Mouse (Mus musculus) cerebellum, adult 11-12 months (tissue): ENCODE measurements at regions not wholly inside any gene's neighbourhood (a gene's known extent, or its start where the extent isn't known, plus 50 kb on each side); places are given as distances from the start of the nearest gene placed in this dataset.

Experiments
- DNase-seq: peaks from one replicate; pipeline ENCODE4 v3.0.0; 2022

- DNase-seq: no peak
Observed at GRCm38 (mm10) chr7:70972023-70972400, 379.3 kb downstream of the Gm10295 start.

- no peak for DNase-seq
Observed at GRCm38 (mm10) chr7:70971323-70972022, 379.8 kb downstream of the Gm10295 start.

DNA sequence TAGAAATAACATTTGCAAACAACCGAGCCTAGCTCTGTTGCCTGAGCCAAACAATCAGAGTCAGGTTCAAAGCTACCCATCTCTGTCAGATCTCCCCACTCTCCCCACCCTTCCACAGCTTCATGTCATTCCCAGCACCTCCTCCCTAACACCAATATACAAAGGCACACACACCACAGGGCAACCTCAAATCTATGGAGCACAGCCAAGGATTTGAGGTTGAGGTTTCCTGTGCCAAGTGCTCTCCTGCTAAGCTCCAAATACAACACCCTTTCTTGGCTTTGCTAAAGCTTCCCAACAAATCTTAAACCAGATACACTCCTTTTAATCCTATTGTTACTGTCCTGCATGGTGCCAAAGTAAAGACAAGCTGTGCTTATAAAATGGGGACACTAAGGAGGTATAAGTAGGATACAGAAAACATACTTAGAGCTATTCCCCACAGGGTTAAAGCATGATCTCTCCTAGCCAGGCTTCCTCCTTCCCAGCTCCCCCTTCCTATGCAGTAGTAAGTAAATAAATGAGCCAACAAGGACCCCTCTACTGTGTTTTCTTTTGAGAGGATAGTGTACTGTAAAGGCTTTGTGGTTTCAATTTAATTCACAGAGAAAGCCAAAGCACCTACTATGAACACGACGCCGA, 398.8 kb downstream of the Gm10295 start:
- DNase-seq: no peak

GRCm38 (mm10) chr7:70948281-70948680, 403.0 kb downstream of the Gm10295 start:
- DNase-seq: no peak

GRCm38 (mm10) chr7:70946260-70946659, 405.0 kb downstream of the Gm10295 start:
- peak; percentile 28 for DNase-seq

GRCm38 (mm10) chr7:70930911-70931310, 420.4 kb downstream of the Gm10295 start:
- no peak for DNase-seq

DNA sequence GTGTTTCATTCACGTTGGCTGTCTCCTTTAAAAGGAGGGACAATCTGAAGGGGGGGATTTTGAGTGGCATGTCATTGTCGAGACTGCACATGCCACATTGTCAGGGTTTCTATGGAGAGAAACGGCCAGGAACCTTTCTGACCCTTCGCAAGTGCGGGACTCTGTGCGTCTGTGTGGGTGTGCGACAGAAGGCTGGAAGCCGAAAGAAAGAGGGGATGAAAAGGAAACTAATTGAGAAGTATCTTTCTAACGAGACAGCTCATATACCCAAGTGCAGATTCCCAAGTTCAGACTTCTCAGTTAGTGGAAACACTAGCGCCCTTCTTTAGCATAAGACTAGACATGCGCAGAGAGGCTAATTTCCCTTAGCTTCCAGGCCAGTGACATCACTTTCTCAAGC, 421.4 kb downstream of the Gm10295 start:
- no peak for DNase-seq

DNA sequence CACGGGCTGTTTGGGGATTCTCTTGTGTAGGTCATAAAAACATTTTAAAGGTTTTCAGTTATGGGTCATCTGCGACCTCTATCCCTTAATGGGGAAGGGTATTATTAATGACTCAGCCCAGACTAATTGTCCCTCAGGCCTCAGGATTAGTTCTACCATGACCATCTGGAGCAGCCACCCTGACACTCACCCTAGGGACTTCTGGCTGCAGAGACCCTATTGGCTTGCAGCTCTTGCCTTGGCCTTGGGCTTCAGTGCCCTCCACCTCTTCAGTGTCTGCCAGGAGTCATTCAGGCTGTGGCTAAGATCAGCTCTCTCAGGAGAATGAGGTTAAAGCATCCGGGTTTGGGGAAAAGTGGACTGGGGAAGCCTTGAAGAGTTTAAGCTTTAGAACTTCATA, 423.3 kb downstream of the Gm10295 start:
- DNase-seq: no peak

- DNase-seq: no peak
Observed at GRCm38 (mm10) chr7:70917016-70917415, 434.3 kb downstream of the Gm10295 start.

DNA sequence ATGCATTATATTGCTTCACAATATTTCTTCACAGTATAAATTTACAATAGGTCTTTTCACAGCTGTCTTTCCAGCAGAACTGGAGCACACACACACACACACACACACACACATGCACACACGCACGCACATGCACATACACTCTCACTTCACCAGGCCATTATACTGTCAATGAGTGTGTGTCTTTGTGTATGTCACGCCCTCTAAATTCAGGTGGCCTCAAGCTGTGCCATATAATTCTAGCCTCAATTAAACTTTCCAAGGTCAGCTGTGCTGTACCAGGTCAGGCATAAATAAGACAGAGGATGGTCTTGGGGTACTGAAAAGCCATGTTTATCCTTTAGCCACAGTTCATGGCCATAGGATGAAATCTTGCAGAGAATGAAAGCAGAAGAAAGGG, 442.4 kb downstream of the Gm10295 start:
- DNase-seq: no peak

DNA sequence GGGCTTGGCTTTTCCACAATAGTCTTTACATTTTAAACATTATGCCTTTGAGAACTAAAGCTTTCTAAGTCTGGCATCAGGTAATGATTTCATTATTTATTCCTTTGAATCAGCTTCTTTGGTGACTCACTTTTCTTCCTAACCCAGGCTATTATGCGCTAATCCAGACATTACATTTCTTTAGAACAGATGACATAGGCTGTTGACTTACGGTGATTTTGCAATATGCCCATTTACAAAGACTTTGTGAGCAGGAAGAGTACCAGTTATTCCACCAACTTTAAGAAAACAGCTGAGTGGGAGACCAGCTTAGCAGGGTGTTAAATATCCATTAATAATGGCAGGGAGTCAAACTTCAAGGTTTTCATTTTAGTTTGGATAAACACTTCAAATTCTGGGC, 459.6 kb downstream of the Gm10295 start:
- no peak for DNase-seq

- no peak for DNase-seq
Observed at GRCm38 (mm10) chr7:70880496-70880895, 470.8 kb downstream of the Gm10295 start.

- DNase-seq: peak; percentile 77
Observed at GRCm38 (mm10) chr7:70874393-70874792, 476.9 kb downstream of the Gm10295 start.

GRCm38 (mm10) chr7:70870841-70871534, 480.3 kb downstream of the Gm10295 start:
- no peak for DNase-seq

DNA sequence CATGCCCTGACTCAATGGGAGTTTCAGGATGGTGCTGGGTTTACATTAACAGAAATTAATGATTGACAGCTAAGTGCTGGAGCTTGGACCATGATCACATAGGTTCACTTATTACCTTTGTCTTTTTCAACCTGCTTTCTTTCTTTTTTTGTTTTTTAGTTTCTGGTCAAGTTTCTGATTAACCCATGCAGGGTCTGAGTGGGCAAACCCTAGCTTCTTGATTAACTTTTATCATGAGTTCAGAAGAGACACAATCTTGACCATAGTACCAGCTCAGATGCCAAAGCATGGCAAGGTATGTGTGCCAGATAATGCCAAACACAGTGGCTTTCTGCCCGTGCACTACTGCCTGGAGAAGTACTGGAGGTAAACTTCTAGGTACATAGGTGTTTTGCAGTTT, 482.2 kb downstream of the Gm10295 start:
- no peak for DNase-seq

GRCm38 (mm10) chr7:70859957-70860356, 491.3 kb downstream of the Gm10295 start:
- DNase-seq: no peak

DNA sequence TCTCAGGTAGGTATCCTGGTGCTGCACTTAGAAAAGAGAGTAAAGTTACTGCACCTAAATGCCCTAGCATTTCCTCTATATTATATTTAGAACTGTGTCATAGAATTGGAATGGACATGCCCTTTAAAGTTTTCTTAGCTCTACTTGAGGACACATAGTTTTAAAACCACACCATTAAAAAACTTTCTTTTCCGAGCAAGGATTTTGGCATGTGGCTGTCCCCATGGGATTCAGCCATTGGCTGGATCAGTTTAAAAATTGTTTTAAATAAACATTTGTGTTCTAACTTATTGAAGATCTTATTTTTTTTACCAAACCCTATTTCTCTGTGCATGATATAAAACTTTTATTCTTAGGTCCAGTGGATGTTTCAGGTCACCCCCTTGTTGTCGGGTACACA, 484.2 kb upstream of the Nr2f2 start:
- DNase-seq: no peak

DNA sequence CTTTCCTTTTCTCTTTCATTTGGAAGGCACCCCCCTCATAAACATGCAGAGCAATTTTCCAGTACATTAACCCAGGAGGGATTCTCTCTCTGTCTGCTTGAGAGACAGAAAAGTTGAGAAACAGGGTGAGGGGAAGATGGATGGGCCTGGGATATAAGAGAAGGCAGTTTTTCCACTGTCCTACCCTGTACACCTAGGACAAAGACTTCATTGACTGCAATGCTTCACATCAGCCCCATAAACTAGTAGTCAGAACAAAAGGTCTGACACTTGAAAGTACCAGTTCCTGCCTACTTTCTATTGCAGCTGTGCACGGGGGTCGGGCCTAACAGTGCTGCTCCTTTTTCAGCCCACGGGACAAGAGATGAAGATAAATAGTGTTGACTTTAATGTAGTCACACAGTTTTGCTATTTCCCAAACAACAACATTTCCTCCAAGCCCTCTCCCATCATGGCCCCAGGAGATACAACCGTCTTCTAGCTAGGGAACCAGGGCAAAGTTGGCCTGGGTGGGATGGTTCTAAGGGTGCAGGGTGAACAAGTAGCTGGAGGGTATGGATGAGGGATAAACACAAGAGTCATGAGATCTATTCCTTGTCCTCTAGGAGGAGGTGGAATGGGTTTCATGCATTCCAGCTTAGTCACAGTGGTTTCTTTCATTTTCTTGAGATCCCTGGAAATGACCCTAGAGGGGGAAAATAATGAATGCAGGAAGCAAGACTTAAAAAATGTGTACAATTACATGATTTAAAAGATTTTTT, 481.7 kb upstream of the Nr2f2 start:
- no peak for DNase-seq

DNA sequence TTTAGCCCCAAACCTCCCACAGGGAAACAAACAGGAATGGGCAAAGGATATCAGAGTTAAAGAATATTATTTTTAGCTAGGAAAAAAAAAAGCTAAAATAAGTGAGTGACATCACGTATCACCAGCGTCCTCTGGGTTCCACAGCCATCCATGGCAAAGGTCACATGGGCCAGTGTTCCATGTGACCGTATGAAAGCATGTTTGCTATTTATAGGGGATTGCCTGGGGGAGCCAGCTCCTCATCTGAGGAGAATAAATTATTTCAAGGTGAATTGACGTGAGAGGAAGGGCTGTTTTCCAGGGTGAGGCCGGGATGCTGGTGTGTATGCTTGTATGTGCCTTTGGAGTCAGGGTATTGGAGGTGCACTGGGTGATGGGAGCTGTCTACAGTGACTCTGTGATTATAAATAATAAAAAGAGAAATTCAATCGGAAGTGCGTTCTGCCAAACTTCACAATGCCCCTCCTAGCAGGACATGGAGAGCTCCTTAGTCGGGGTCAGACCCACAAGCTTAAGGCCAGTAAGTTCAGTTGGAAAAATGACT, 481.0 kb upstream of the Nr2f2 start:
- no peak for DNase-seq

DNA sequence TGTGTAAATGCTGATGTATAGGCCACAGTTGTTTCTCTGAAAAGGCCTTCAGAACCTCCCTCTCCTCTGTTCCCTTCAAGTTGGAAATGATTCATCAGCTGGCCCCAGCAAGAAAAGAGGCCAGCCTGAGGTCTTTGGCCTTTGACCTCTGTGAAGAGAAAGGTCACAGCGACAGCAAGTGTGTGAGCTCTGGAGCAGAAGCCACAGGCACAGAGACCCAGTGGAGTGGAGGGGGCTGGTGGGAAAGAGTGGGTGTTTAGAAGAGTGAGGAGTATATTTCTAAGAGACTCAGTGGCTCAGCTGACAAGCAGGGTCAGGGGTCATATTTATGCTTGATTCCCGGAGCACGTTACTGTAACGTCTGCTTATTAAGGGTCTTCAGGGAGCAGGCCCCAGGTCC, 479.5 kb upstream of the Nr2f2 start:
- DNase-seq: no peak

DNA sequence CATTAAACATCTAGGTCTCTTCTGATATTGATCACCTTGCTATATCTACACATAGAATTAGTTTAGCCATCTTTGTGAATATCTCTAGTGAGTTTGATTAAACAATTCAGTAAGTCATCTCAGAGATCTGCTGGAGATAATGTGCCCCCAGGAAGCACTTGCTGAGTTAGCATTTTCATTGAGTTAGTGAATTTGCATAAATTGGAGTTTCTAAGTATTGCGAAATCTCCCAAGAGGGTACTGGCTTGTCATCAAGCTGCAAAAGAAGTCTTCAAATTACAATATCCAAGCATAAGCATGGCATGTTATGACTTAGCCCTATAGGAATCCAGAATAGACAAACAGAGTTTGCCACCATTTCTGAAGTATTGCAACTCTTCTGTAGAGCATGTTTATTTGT, 473.6 kb upstream of the Nr2f2 start:
- no peak for DNase-seq

DNA sequence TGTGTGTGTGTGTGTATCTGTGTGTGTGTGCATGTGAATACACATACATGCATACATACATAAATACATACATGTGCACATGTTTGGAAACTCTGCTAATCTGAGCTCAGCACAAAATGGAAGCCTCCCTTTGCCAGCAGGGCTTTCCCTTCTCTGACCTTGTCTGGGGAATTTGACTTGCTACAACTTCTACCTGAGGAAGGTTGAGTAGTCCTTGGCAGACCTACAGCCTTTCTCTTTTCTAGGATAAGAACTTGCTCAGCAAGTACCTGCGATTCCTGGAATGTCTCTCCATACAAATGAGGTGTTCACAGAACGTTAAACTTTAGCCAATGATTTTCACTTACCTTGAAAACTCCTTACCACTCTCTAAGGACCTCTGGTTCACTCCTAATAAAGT, 472.7 kb upstream of the Nr2f2 start:
- DNase-seq: no peak

GRCm38 (mm10) chr7:70834787-70835461, 468.4 kb upstream of the Nr2f2 start:
- DNase-seq: no peak
